In the genomic region with DNA sequence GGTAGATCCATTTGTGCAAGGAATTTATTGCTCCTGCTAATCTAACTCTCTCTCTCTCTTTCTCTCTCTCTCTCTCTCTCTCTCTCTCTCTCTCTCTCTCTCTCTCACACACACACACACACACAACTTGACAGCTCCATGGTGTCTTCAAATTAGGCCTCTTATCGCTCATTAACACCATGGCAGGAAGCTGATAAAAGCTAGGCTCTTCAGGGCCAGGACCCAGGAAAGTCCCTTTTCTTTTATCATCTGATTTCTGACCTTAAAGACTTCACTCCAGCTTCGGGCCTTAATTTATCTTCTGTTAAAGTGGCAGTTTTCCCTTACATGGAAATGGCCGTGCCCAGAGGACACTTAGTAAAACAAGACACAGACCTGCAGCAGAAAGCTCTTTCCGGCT, we compare ENCODE assay signal across 18 mouse cellular contexts.
A peak's percentile ranks its signal among the peaks of the same experiment; 100 is the strongest.
DNase-seq lines count a peak whose midpoint lies in the region; ATAC-seq and TF ChIP-seq lines count a peak whose summit lies in the region.
"Had no signal": no experiment of that assay in that cellular context is flagged by ENCODE, and none has a peak within 500 bp of the region (broad histone marks: within the 10 kb centered on the region; RNA-seq: fewer than 3 reads in every experiment).

No protein-coding gene starts in this region.

- H3K9me3 ChIP-seq in forebrain, embryonic 10.5 days: no peaks in the 10 kb centered on the region
- H3K9me3 ChIP-seq in forebrain, embryonic 14.5 days (replicated peaks; ENCODE audit: control insufficient read depth, low read length): no peaks in the 10 kb centered on the region
- H3K9me3 ChIP-seq in limb, embryonic 12.5 days: no peaks in the 10 kb centered on the region
- no peaks in the 10 kb centered on the region for H3K9me3 ChIP-seq in liver, postnatal 0 days (ENCODE audit: low read length)
- H3K9me3 ChIP-seq: embryonic facial prominence, embryonic 13.5 days; intestine, embryonic 15.5 days; megakaryocyte, embryonic 14.5 days had no signal

- no peak for DNase-seq in forebrain, embryonic 10.5 days (ENCODE audit: extremely low spot score, low spot score)
- DNase-seq in forebrain, embryonic 14.5 days (ENCODE audit: low spot score): no peak
- peak; percentile 50 for DNase-seq in c-Kit-positive CD71-positive TER-119-positive erythroid progenitor cells, embryonic 14.5 days (ENCODE audit: low spot score)
- DNase-seq in liver, postnatal 0 days: no peak
- no peak for DNase-seq in spleen, postnatal 4 days (ENCODE audit: low spot score in 2 of 2)
- DNase-seq in urinary bladder, adult 2 months (ENCODE audit: low spot score): no peak
- DNase-seq: adrenal gland, adult 8-10 months; cerebellum, adult 9-10 months; heart, adult 11 months; heart, postnatal 10 days; thymus, postnatal 25 days had no signal

- no peak for TF ChIP-seq CTCF in liver, postnatal 0 days (IDR thresholded peaks at IDR 0.05; ENCODE audit: low read depth)

- no peaks in the 10 kb centered on the region for H3K27me3 ChIP-seq in forebrain, embryonic 10.5 days (ENCODE audit: poor library complexity, severe bottlenecking)
- no peaks in the 10 kb centered on the region for H3K27me3 ChIP-seq in forebrain, embryonic 14.5 days (replicated peaks; ENCODE audit: control insufficient read depth, insufficient read depth, low read length)
- H3K27me3 ChIP-seq in limb, embryonic 12.5 days: no peaks in the 10 kb centered on the region
- H3K27me3 ChIP-seq in liver, postnatal 0 days (ENCODE audit: insufficient read depth, low read length): no peaks in the 10 kb centered on the region
- H3K27me3 ChIP-seq: embryonic facial prominence, embryonic 13.5 days; intestine, embryonic 15.5 days; megakaryocyte, embryonic 14.5 days had no signal

- H3K9ac ChIP-seq in forebrain, embryonic 14.5 days (ENCODE audit: low read length): no peak overlapping the region
- no peak overlapping the region for H3K9ac ChIP-seq in limb, embryonic 12.5 days (replicated peaks)
- no peak overlapping the region for H3K9ac ChIP-seq in liver, postnatal 0 days (replicated peaks)
- H3K9ac ChIP-seq: embryonic facial prominence, embryonic 13.5 days; hindbrain, embryonic 14.5 days; intestine, embryonic 15.5 days had no signal

- 69% methylated on average over 4 of the region's 4 CpGs for WGBS in forebrain, embryonic 10.5 days
- 75% methylated on average over 4 of the region's 4 CpGs for WGBS in forebrain, embryonic 14.5 days
- WGBS in limb, embryonic 12.5 days: 10% methylated on average over 4 of the region's 4 CpGs
- 41% methylated on average over 4 of the region's 4 CpGs for WGBS in liver, postnatal 0 days (ENCODE audit: insufficient replicate concordance)

- no peak for ATAC-seq in forebrain, embryonic 14.5 days
- no peak for ATAC-seq in limb, embryonic 12.5 days (ENCODE audit: insufficient number of reproducible peaks, insufficient read depth, low FRiP score, low TSS enrichment, low read depth)
- ATAC-seq in liver, postnatal 0 days: peak; percentile 43; the same call in 1 of the 2 replicates
- no peak for ATAC-seq in activated CD4-positive, CD25-positive, alpha-beta regulatory T cell, adult 4 months
- ATAC-seq: intestine, embryonic 15.5 days; midbrain, embryonic 16.5 days had no signal

- H3K4me1 ChIP-seq in forebrain, embryonic 10.5 days: peaks cover 3% of the 10 kb centered on the region; the same call in 1 of the 2 replicates
- no peaks in the 10 kb centered on the region for H3K4me1 ChIP-seq in forebrain, embryonic 14.5 days (ENCODE audit: control insufficient read depth, insufficient read depth, low read length)
- H3K4me1 ChIP-seq in limb, embryonic 12.5 days (replicated peaks): peaks cover 18% of the 10 kb centered on the region
- H3K4me1 ChIP-seq in liver, postnatal 0 days (ENCODE audit: insufficient read depth): no peaks in the 10 kb centered on the region
- H3K4me1 ChIP-seq: intestine, embryonic 15.5 days had no signal

- TF ChIP-seq EP300 in liver, postnatal 0 days (IDR thresholded peaks at IDR 0.05; ENCODE audit: low read depth): 0 out of 2 replicates have a peak, but pooled peaks have one; percentile 8

- no peak overlapping the region for H3K4me2 ChIP-seq in forebrain, embryonic 14.5 days (ENCODE audit: low read length)
- H3K4me2 ChIP-seq in limb, embryonic 12.5 days: no peak overlapping the region
- H3K4me2 ChIP-seq in liver, postnatal 0 days (ENCODE audit: low read depth, low read length): no peak overlapping the region
- H3K4me2 ChIP-seq: embryonic facial prominence, embryonic 13.5 days; hindbrain, embryonic 14.5 days; intestine, embryonic 15.5 days had no signal

- no peak overlapping the region for H3K4me3 ChIP-seq in forebrain, embryonic 10.5 days
- no peak overlapping the region for H3K4me3 ChIP-seq in forebrain, embryonic 14.5 days (ENCODE audit: low read depth, low read length)
- no peak overlapping the region for H3K4me3 ChIP-seq in limb, embryonic 12.5 days (replicated peaks)
- no peak overlapping the region for H3K4me3 ChIP-seq in liver, postnatal 0 days (ENCODE audit: low read depth, low read length)
- H3K4me3 ChIP-seq: embryonic facial prominence, embryonic 13.5 days; intestine, embryonic 15.5 days; megakaryocyte, embryonic 14.5 days had no signal

- H3K27ac ChIP-seq in forebrain, embryonic 10.5 days: 0 out of 2 replicates have a peak overlapping the region, but pooled peaks have one; percentile 51
- no peak overlapping the region for H3K27ac ChIP-seq in forebrain, embryonic 14.5 days (ENCODE audit: low read depth, low read length)
- peak overlapping the region; percentile 66 for H3K27ac ChIP-seq in limb, embryonic 12.5 days
- no peak overlapping the region for H3K27ac ChIP-seq in liver, postnatal 0 days (ENCODE audit: low read depth)
- H3K27ac ChIP-seq: embryonic facial prominence, embryonic 13.5 days; hindbrain, embryonic 14.5 days; intestine, embryonic 15.5 days had no signal

- H3K36me3 ChIP-seq in forebrain, embryonic 10.5 days (replicated peaks): no peaks in the 10 kb centered on the region
- no peaks in the 10 kb centered on the region for H3K36me3 ChIP-seq in forebrain, embryonic 14.5 days (ENCODE audit: control insufficient read depth, insufficient read depth, low read length)
- H3K36me3 ChIP-seq in limb, embryonic 12.5 days: no peaks in the 10 kb centered on the region
- H3K36me3 ChIP-seq in liver, postnatal 0 days (replicated peaks; ENCODE audit: insufficient read depth, low read length): no peaks in the 10 kb centered on the region
- H3K36me3 ChIP-seq: embryonic facial prominence, embryonic 13.5 days; intestine, embryonic 15.5 days had no signal

Comparison
In these comparisons a context has a peak if more than half of its experiments do, and no peak if none do; other contexts are left out.
1. H3K27ac ChIP-seq: peak in forebrain, embryonic 10.5 days (single experiment) and limb, embryonic 12.5 days (single experiment); none in forebrain, embryonic 14.5 days (single experiment) and liver, postnatal 0 days (single experiment).